Mouse (Mus musculus) intestine, embryonic 15.5 days (tissue): Measurements from ENCODE around the gene Drosha. TPM values are rescaled to one million over a fixed set of nuclear protein-coding genes. Genes with fewer than 3 reads are reported as not detected.
"Not testable (repeated sequence)": the region's sequence is repeated elsewhere in the genome, so short reads cannot be mapped to it uniquely, and the experiment has no call there.

Source experiments
- ATAC-seq: fragments of 200-750 bp; cut with Nextera tagmentation; 2 replicates; pipeline ENCODE4 v1.8.0; 2017; ENCODE audit warnings: moderate TSS enrichment, moderate library complexity
- H3K27ac ChIP-seq: fragments of 300-500 bp; sonication (generic); 2 replicates; pipeline ENCODE4 v1.5.1; 2015; ENCODE audit warnings: mild to moderate bottlenecking, inconsistent platforms
- H3K27me3 ChIP-seq: fragments of 300-500 bp; sonication (generic); replicated peaks from 2 replicates; pipeline ENCODE4 v1.6.1; 2015; ENCODE audit warnings: inconsistent platforms
- H3K36me3 ChIP-seq: fragments of 300-500 bp; sonication (generic); 2 replicates; pipeline ENCODE4 v1.6.1; 2015; ENCODE audit warnings: inconsistent platforms
- H3K4me1 ChIP-seq: fragments of 300-500 bp; sonication (generic); replicated peaks from 2 replicates; pipeline ENCODE4 v1.6.1; 2015; ENCODE audit warnings: inconsistent platforms
- H3K4me2 ChIP-seq: fragments of 300-500 bp; sonication (generic); replicated peaks from 2 replicates; pipeline ENCODE4 v1.6.1; 2015; ENCODE audit warnings: mild to moderate bottlenecking, inconsistent platforms
- H3K4me3 ChIP-seq: fragments of 300-500 bp; sonication (generic); replicated peaks from 2 replicates; pipeline ENCODE4 v1.5.1; 2015; ENCODE audit warnings: inconsistent platforms
- H3K9ac ChIP-seq: fragments of 300-500 bp; sonication (generic); 2 replicates; pipeline ENCODE4 v1.6.1; 2015; ENCODE audit warnings: inconsistent platforms
- H3K9me3 ChIP-seq: fragments of 300-500 bp; sonication (generic); 2 replicates; pipeline ENCODE4 v1.6.1; 2016; ENCODE audit warnings: inconsistent platforms
- WGBS: fragments of 180-500 bp; shearing (Covaris S2); methylation state at CpG from one replicate; pipeline ENCODE4 v1.1.7; 2015; 5-methylcytosine and 5-hydroxymethylcytosine counted together
- polyA plus RNA-seq: library from polyadenylated mRNA; unstranded; fragments of >200 nt; fragmentation: Nextera tagmentation; extraction: Ambion mirVana; gene quantifications from 2 replicates; pipeline ENCODE4 v1.2.1, GENCODE M21; 2015

Drosha gene
- polyA plus RNA-seq, 1 experiment from 2014 or later: 29.9 TPM

DNA sequence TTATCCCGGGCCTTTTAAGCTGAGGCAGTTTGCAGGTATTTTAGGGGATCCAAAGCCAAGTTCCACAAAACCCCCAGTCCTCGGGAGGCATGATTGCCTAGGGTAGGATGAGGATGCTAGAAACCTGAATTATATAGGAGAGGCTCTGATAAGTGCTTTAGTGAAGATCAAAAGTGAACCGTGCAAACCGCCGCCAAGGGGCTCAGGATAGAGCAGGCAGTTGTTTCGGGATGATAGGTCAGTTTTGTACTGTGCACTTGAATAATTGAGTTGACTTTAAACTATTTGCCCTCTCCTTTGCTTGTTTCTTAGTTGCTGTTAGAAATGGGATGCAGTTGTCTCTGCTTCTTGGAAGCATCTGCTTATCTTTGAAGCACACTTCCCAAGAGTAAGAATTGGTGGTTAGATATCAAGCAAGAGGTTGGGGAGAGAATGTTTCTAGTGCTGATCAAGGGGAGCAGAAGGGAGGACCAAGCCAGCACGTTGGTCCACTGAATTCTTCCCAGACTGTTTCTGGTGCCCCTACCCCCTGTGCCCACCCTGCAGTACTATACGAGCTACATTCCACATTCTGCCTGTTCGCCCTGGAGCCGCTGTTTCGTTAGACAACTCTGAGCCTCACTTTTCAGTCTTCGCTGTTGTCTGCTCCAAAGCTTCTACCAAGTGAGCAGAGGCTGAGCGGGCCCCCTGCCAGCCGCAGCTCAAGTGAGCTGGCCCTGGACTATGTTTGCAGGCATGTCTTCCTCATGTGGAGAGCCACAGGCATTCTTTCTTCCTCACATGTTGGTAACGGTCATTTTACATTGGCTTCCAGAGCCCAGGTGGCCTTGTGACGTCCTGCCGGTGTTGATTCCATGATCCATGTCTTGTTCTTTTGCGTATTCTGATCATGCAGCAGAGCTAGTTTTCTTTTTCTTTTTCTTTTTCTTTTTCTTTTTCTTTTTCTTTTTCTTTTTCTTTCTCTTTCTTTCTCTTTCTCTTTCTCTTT, 71.7 kb downstream of the Drosha start:
- no peak for ATAC-seq
- Histone ChIP-seq H3K9me3 (no peaks in the 10 kb centered on the region), H3K27me3 (no peaks in the 10 kb centered on the region), H3K4me1 (no peaks in the 10 kb centered on the region), H3K36me3 (peaks cover 16% of the 10 kb centered on the region; the same call in 1 of the 2 replicates), H3K4me3 (no peak overlapping the region), H3K9ac (no peak overlapping the region), H3K4me2 (no peak overlapping the region), H3K27ac (no peak overlapping the region)
- 96% methylated on average over 18 of the region's 18 CpGs for WGBS

DNA sequence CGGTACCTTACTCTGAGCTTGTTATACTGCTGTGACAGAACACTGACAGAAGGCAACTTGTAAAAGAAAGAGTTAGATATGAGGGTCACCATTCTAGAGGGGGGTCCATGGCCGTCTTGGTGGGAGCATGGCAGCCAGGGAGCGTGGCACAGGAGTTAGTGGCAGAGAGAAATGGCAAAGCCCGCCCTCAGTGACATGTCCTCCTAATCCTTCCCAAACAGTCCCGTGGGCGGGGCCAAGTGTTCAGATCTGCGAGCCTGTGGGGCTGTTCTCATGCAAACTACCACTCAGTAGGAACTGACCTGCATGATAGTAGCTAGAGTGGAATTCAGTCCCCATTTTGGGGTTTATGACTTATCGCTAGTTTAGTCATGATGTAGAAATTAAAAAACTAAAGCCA, 73.2 kb downstream of the Drosha start:
- no peak for ATAC-seq
- peaks cover 16% of the 10 kb centered on the region; the same call in 1 of the 2 replicates for H3K36me3 ChIP-seq
- 92% methylated on average over 8 of the region's 8 CpGs for WGBS

DNA sequence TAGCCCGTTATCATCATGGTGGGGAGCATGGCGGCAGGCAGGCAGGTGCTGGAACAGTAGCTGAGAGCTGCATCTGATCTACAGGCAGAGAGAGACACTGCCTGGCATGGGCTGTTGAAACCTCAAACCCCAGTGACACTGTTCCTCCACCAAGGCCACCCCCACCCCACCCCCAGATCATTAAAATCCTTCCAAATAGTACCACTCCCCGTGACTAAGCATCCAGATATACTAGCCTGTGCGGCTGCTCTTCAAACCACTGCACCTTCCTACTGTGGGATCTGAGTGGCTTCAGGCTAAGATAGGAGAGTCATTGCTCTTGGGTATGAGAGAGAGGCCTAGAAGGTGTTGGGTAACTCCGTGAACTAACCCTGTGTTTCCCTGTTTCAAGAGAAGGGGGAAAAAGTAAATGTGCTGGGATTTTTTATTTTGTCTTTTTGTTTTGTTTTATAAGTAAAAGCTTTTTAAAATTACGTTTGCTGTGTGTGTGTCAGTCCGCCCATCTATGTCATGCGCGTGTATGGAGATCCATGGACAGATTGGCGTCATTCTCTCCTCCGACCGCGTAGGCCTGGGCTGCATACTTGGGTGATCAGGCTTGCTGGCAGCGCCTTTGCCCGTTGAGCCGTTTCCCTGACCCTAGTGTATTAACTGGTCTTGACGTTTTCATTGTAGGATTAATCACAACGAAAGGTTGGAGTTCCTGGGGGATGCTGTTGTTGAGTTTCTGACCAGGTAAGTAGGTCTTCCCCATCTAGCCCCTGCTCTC, 76.0 kb downstream of the Drosha start:
- WGBS: 94% methylated on average over 18 of the region's 18 CpGs
- H3K27me3 ChIP-seq: no peaks in the 10 kb centered on the region
- H3K4me1 ChIP-seq: no peaks in the 10 kb centered on the region
- peaks cover 15% of the 10 kb centered on the region; the same call in 1 of the 2 replicates for H3K36me3 ChIP-seq
- H3K9me3 ChIP-seq: no peaks in the 10 kb centered on the region
- no peak overlapping the region for H3K4me3 ChIP-seq
- no peak overlapping the region for H3K27ac ChIP-seq
- no peak overlapping the region for H3K9ac ChIP-seq
- no peak overlapping the region for H3K4me2 ChIP-seq
- ATAC-seq: no peak

More for the DNA sequence above, 73.2 kb downstream of the Drosha start:
- Histone ChIP-seq H3K27me3 (no peaks in the 10 kb centered on the region), H3K4me2 (no peak overlapping the region), H3K9ac (no peak overlapping the region), H3K27ac (no peak overlapping the region), H3K4me3 (no peak overlapping the region), H3K9me3 (no peaks in the 10 kb centered on the region), H3K4me1 (no peaks in the 10 kb centered on the region)

DNA sequence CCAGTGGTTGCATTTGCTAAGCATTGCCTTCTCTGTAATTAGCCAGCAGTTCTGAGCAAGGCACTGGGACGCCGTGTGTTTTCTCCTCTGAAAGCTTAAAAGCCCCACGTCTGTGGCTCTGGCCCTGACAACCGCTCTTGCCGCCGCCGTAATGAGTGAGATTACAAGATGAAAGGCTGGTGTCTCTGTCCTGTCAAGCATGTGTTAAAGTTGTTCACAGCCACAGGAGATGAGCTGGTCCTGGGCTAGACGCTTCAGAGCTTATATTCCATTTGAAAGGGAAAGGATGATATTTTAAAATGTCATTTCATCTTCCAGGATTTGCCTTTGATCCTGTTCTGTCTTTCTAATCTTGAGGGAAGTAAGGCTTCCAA, 76.6 kb downstream of the Drosha start:
- no peak for ATAC-seq
- no peaks in the 10 kb centered on the region for H3K9me3 ChIP-seq
- H3K27ac ChIP-seq: no peak overlapping the region
- H3K27me3 ChIP-seq: no peaks in the 10 kb centered on the region
- no peak overlapping the region for H3K9ac ChIP-seq
- 84% methylated on average over 8 of the region's 8 CpGs for WGBS
- H3K4me3 ChIP-seq: no peak overlapping the region
- H3K4me1 ChIP-seq: no peaks in the 10 kb centered on the region
- no peak overlapping the region for H3K4me2 ChIP-seq
- peaks cover 15% of the 10 kb centered on the region; the same call in 1 of the 2 replicates for H3K36me3 ChIP-seq

DNA sequence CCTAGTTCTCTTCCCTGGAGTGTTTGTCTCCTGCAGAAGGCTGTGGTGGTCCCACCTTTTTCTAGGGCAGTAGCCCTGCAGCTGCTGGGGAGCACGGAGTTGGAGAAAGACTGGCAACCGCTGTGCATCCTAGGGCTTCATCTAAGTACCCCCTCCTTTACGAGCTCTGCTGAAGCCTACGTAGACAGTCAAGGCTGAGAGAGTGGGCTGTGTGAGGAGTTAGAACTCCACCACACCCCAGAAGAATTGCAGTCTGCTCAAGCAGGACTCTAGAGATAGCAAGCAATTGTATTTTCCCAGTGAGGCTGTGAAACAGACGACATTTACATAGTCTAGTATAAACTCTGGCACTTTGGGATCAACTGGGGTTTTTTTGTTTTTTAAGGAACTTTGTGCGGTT, 79.8 kb downstream of the Drosha start:
- 86% methylated on average over 6 of the region's 6 CpGs for WGBS
- Histone ChIP-seq H3K4me2 (no peak overlapping the region), H3K9me3 (no peaks in the 10 kb centered on the region), H3K27me3 (no peaks in the 10 kb centered on the region), H3K4me3 (no peak overlapping the region), H3K36me3 (0 out of 2 replicates have a peak, but pooled peaks cover 10% of the 10 kb centered on the region), H3K4me1 (no peaks in the 10 kb centered on the region), H3K27ac (no peak overlapping the region), H3K9ac (no peak overlapping the region)
- no peak for ATAC-seq

DNA sequence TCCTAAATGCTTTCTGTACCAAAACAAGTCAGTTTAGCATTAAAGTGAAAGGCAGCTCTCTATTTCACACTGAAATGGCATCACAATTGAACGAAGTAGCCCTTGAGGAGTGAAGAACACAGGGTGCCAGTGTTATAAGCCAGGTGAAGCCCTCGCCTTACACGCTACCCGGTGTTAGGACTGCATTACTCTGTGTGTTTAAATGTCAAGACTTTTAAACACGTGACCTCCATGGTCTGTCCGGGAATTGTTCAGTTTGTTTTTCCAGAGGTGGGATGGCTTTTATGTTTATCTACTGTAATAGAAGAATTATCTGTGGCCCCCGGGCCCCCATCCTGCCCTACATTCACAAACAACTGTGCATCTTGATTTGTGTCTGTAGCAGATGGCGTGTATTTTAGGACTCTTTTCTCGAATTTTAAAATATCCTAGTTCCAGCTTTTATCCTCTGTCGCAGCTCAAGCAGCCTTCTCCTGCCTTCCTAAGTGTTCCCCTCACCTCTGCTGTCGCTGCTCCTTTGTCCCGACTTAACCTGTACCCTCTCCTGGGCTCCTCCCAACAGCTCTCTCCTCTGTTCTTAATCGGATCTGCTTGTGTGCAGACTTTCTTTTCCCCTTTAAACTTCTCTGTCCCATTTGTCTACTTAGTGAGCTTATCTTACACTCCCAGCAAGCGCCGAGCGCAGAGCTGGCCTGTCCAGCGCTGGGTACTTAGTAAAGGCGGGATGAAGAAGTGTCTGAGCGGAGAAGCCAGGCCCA, 83.5 kb downstream of the Drosha start:
- no peak overlapping the region for H3K27ac ChIP-seq
- no peak overlapping the region for H3K4me3 ChIP-seq
- 81% methylated on average over 19 of the region's 19 CpGs for WGBS
- 0 out of 2 replicates have a peak, but pooled peaks cover 3% of the 10 kb centered on the region for H3K36me3 ChIP-seq
- ATAC-seq: no peak
- no peak overlapping the region for H3K9ac ChIP-seq
- no peaks in the 10 kb centered on the region for H3K27me3 ChIP-seq
- no peaks in the 10 kb centered on the region for H3K4me1 ChIP-seq
- no peak overlapping the region for H3K4me2 ChIP-seq
- no peaks in the 10 kb centered on the region for H3K9me3 ChIP-seq

DNA sequence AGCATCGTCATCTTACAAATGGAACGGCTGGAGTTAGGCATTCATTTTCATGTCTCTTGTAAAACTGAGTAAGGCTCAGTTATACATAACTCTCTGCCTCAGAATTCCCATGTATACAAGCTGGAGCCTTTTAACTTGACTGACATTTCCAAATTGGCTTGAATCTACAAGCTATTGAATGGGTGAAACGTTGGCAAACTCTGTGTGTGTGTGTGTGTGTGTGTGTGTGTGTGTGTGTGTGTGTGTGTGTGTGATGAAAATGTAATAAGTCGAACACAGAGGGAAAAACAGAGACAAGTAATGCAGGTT, 84.1 kb downstream of the Drosha start:
- WGBS: 78% methylated on average over 4 of the region's 4 CpGs
- ATAC-seq: no peak
- Histone ChIP-seq H3K4me1 (no peaks in the 10 kb centered on the region), H3K4me2 (no peak overlapping the region), H3K9me3 (no peaks in the 10 kb centered on the region), H3K9ac (no peak overlapping the region), H3K4me3 (no peak overlapping the region), H3K27ac (no peak overlapping the region), H3K36me3 (0 out of 2 replicates have a peak, but pooled peaks cover 3% of the 10 kb centered on the region), H3K27me3 (no peaks in the 10 kb centered on the region)

DNA sequence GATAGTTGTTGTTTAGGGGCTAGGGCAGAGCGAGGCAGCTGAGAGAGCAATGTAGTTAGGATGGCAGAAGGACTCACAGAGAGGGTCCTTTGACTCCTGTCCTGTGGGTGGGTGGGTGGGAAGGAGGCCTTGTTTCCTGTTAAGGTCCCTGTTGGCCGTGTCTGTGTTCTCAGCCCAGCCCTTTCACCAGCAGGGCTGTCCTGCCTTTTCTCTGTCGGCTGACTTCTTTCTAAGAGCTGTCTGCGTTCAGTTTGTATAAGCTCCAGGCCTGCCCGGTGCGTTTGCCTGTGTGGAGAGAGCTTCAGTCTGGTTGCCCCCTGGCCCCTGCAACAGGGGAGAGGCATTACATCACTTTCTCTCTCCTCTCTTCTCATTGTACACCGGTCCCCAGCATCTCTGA, 84.6 kb downstream of the Drosha start:
- H3K4me2 ChIP-seq: no peak overlapping the region
- no peak overlapping the region for H3K27ac ChIP-seq
- WGBS: 52% methylated on average over 7 of the region's 7 CpGs
- H3K4me1 ChIP-seq: no peaks in the 10 kb centered on the region
- H3K27me3 ChIP-seq: no peaks in the 10 kb centered on the region
- no peak overlapping the region for H3K4me3 ChIP-seq
- no peaks in the 10 kb centered on the region for H3K9me3 ChIP-seq
- H3K9ac ChIP-seq: no peak overlapping the region
- H3K36me3 ChIP-seq: peaks cover 6% of the 10 kb centered on the region; the same call in 1 of the 2 replicates
- ATAC-seq: no peak

DNA sequence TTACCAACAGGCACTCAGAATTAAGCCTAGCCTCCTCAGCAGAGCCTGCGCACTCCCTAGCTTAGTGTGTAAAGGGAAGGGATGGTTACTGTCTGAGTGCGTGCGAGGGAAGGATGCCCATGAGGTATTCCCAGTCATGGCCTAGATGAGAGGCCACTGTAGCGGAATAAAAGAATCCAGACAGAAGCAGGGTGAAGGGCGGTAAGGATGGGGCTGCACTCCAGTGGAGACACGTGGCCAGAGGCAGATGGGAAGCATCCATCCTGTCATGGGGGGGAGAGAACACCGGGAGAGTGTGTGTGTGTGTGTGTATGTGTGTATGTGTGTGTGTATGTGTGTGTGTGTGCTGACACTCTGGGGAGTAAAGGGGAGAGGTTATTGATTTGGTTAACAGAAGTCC, 86.5 kb downstream of the Drosha start:
- no peaks in the 10 kb centered on the region for H3K4me1 ChIP-seq
- no peak overlapping the region for H3K4me2 ChIP-seq
- WGBS: 65% methylated on average over 7 of the region's 7 CpGs
- H3K27ac ChIP-seq: no peak overlapping the region
- H3K36me3 ChIP-seq: peaks cover 12% of the 10 kb centered on the region
- no peak overlapping the region for H3K9ac ChIP-seq
- no peaks in the 10 kb centered on the region for H3K27me3 ChIP-seq
- no peaks in the 10 kb centered on the region for H3K9me3 ChIP-seq
- H3K4me3 ChIP-seq: no peak overlapping the region
- ATAC-seq: no peak

DNA sequence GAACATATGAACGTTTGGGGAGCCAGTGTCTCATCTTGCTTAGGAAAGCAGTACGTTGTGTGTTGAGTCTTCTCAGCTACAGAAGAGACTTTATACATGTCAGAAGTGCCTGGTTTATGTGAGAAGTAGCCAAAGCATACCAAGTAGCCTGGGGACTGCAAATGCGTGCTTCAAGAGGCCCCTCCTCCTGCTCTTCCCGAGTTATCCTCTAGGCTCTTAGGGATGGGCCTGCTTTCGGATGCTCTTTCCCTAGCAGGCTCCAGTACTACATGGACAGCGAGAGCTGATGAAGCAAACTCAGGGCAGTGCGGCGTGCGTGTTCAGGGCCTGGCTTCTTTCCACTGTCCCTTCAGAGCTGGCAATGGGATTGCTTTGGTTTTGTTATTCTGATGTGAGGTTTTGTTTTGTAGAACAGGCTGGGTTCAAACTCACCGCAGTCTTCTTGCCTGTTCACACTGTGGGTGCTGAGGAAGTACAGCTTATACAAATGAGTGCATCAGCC, 91.8 kb downstream of the Drosha start:
- no peaks in the 10 kb centered on the region for H3K9me3 ChIP-seq
- peaks cover 24% of the 10 kb centered on the region for H3K36me3 ChIP-seq
- WGBS: 84% methylated on average over 10 of the region's 10 CpGs

DNA sequence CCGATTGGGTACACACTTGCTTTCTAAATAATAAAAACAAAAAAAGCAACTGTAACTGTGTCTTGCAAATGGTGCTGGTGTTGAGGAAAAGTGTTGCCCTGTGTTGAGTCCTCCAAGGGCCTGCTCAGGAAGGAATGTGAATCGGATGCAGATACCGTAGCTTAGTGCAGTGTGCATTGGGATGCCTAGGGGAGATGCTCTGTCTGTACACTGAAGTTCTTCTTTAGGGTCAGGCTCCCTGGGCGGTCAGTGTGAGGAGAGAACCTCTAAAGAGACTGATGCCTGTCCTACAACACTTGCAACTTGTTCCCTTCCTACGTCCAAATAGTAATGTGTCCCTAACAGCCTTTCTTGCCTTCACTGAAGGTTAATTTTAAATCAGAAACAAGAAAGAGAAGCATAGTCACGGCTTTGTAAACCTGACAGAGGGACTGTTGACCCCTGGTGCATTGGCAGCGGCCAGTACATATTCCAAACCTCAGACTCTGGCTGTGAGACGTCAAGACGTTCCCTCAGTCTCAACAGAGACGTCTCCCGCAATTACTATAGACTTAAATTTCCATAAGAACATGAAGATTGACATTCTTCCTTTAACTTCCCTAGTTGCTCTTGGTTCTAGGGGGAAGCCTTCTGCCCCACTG, 94.8 kb downstream of the Drosha start:
- not testable (repeated sequence) for H3K27ac ChIP-seq, ATAC-seq, H3K9ac ChIP-seq, H3K27me3 ChIP-seq, H3K9me3 ChIP-seq, H3K4me3 ChIP-seq, H3K4me2 ChIP-seq, H3K4me1 ChIP-seq
- peaks cover 20% of the 10 kb centered on the region for H3K36me3 ChIP-seq
- 92% methylated on average over 11 of the region's 11 CpGs for WGBS

More for the DNA sequence above, 91.8 kb downstream of the Drosha start:
- Histone ChIP-seq H3K4me2 (no peak overlapping the region), H3K4me3 (no peak overlapping the region), H3K27me3 (no peaks in the 10 kb centered on the region), H3K4me1 (no peaks in the 10 kb centered on the region), H3K27ac (no peak overlapping the region), H3K9ac (no peak overlapping the region)
- no peak for ATAC-seq
